Mouse (Mus musculus) CD4-positive, CD25-positive, alpha-beta regulatory T cell, adult 9 weeks (primary cell): Measurements from ENCODE around the gene Emx1. TPM values are rescaled to one million over a fixed set of nuclear protein-coding genes. Genes with fewer than 3 reads are reported as not detected.

Source experiments
- polyA plus RNA-seq: library from polyadenylated mRNA; unstranded; fragments of 100-300 nt; shearing (Covaris generic); gene quantifications from one replicate; pipeline ENCODE4 v1.2.1, GENCODE M21; 2017

Emx1 gene
- polyA plus RNA-seq: not detected

DNA sequence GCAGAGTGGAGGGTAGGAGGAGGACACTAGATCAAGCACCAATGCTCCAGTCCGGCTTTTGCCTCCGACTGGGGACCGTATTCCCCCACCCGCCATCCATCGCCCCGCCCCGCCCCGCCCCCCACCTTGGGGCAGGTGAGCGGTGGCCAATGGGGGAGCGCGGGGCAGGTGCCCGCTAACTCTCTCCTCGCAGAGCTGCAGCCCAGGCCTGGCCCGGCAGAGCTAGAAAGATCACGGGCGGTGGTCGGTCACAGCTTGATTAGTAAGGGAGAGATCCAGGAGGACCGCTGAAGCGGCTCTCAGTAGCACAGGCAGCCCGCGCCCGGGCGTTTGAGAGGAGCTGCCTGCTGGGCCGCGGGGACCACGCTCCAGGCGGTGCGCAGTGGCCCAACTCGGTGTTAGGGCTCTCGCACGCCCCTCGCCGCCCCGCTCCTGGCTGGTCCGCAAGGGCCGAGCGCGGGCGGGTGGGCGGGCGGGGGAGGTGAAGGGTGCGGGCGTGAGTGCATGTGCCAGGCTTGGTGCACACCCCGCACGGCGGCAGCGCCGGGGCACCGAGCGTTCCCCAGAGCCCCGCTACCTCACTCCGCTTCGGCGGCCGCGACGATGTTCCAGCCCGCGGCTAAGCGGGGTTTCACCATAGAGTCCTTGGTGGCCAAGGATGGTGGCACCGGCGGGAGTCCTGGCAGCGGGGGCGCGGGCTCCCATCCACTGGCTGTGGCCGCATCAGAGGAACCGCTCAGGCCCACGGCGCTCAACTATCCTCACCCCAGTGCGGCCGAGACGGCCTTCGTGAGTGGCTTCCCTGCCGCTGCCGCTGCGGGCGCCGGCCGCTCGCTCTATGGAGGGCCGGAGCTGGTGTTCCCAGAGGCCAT lies at the start of gene Emx1:
Gene Emx1, plus strand, starts transcription at position 99 of the 872 bp plus-strand sequence.

Other genes starting within 250 kb of the Emx1 start
- gene Exoc6b, start 117.9 kb upstream of the Emx1 start, polyA plus RNA-seq: 30.4 TPM
- 39.2 TPM for gene Spr, start 49.7 kb upstream of the Emx1 start, polyA plus RNA-seq
- gene Sfxn5, start 146.0 kb downstream of the Emx1 start, polyA plus RNA-seq: 0.69 TPM
- gene Rab11fip5, start 187.2 kb downstream of the Emx1 start, polyA plus RNA-seq: 0.43 TPM
- gene Noto, start 236.4 kb downstream of the Emx1 start, polyA plus RNA-seq: not detected
- 62.1 TPM for gene Smyd5, start 244.6 kb downstream of the Emx1 start, polyA plus RNA-seq